Comparison of ENCODE assay signal across 16 mouse cellular contexts in genomic region chr5:100908901-100909300, GRCm38 (mm10).
DNase-seq lines count a peak whose midpoint lies in the region; ATAC-seq and TF ChIP-seq lines count a peak whose summit lies in the region.
"Had no signal": no experiment of that assay in that cellular context is flagged by ENCODE, and none has a peak within 500 bp of the region (broad histone marks: within the 10 kb centered on the region; RNA-seq: fewer than 3 reads in every experiment).

No protein-coding gene starts in this region.

- H3K4me3 ChIP-seq in heart, embryonic 15.5 days = no peak overlapping the region
- no peak overlapping the region for H3K4me3 ChIP-seq in heart, embryonic 11.5 days (ENCODE audit: low read depth, low read length)
- no peak overlapping the region for H3K4me3 ChIP-seq in lung, embryonic 14.5 days (ENCODE audit: low read depth, low read length)
- H3K4me3 ChIP-seq in lung, adult 2 months (replicated peaks; ENCODE audit: extremely low read depth, low read depth, low read length) = no peak overlapping the region
- H3K4me3 ChIP-seq: midbrain, embryonic 13.5 days had no signal

- H3K4me2 ChIP-seq in heart, embryonic 15.5 days = no peak overlapping the region
- H3K4me2 ChIP-seq in heart, embryonic 11.5 days = no peak overlapping the region
- H3K4me2 ChIP-seq in lung, embryonic 14.5 days = no peak overlapping the region
- H3K4me2 ChIP-seq: hindbrain, embryonic 14.5 days; liver, embryonic 11.5 days; midbrain, embryonic 13.5 days had no signal

- peak overlapping the region; percentile 82 for H3K27ac ChIP-seq in heart, embryonic 15.5 days
- H3K27ac ChIP-seq in heart, embryonic 11.5 days (ENCODE audit: low read depth, low read length) = no peak overlapping the region
- H3K27ac ChIP-seq in lung, embryonic 14.5 days (ENCODE audit: low read depth) = no peak overlapping the region
- H3K27ac ChIP-seq: hindbrain, embryonic 14.5 days; midbrain, embryonic 13.5 days had no signal

- peaks cover 15% of the 10 kb centered on the region for H3K4me1 ChIP-seq in heart, embryonic 15.5 days (replicated peaks)
- peaks cover 6% of the 10 kb centered on the region for H3K4me1 ChIP-seq in heart, embryonic 11.5 days (ENCODE audit: control insufficient read depth, insufficient read depth, low read length)
- no peaks in the 10 kb centered on the region for H3K4me1 ChIP-seq in lung, embryonic 14.5 days (ENCODE audit: insufficient read depth)
- no peaks in the 10 kb centered on the region for H3K4me1 ChIP-seq in lung, adult 2 months (ENCODE audit: control insufficient read depth, insufficient read depth, low read length)
- H3K4me1 ChIP-seq: midbrain, embryonic 13.5 days had no signal

- TF ChIP-seq POLR2A in lung, adult 2 months (IDR thresholded peaks at IDR 0.05; ENCODE audit: borderline replicate concordance, extremely low read depth, low read depth, low read length) = no peak

- no peaks in the 10 kb centered on the region for H3K9me3 ChIP-seq in heart, embryonic 15.5 days (replicated peaks)
- H3K9me3 ChIP-seq in heart, embryonic 11.5 days (replicated peaks; ENCODE audit: control insufficient read depth, low read length) = no peaks in the 10 kb centered on the region
- no peaks in the 10 kb centered on the region for H3K9me3 ChIP-seq in lung, embryonic 14.5 days (ENCODE audit: low read depth, low read length)
- H3K9me3 ChIP-seq: midbrain, embryonic 13.5 days had no signal

- no peak overlapping the region for H3K9ac ChIP-seq in heart, embryonic 15.5 days
- no peak overlapping the region for H3K9ac ChIP-seq in heart, embryonic 11.5 days (ENCODE audit: low read depth, low read length)
- no peak overlapping the region for H3K9ac ChIP-seq in lung, embryonic 14.5 days
- H3K9ac ChIP-seq: hindbrain, embryonic 14.5 days; midbrain, embryonic 13.5 days had no signal

- peak; percentile 31 for DNase-seq in lung, embryonic 14.5 days
- no peak for DNase-seq in lung, adult 2 months
- peak; percentile 35 to 42 for DNase-seq in kidney, adult 8-10 months
- DNase-seq in adrenal gland, postnatal 10 days = no peak
- DNase-seq in right cerebral cortex, postnatal 25 days = no peak
- DNase-seq: cerebellum, adult 11 months; cerebellum, postnatal 14 days; thymus, postnatal 36 days had no signal

- 63% methylated on average over 10 of the region's 10 CpGs for WGBS in heart, embryonic 15.5 days
- WGBS in heart, embryonic 11.5 days (ENCODE audit: insufficient replicate concordance) = 87% methylated on average over 10 of the region's 10 CpGs
- 64% methylated on average over 10 of the region's 10 CpGs for WGBS in lung, embryonic 14.5 days
- 78% methylated on average over 10 of the region's 10 CpGs for WGBS in lung, adult 2 months

- H3K27me3 ChIP-seq in heart, embryonic 15.5 days = no peaks in the 10 kb centered on the region
- no peaks in the 10 kb centered on the region for H3K27me3 ChIP-seq in heart, embryonic 11.5 days (ENCODE audit: control insufficient read depth, insufficient read depth, low read length)
- H3K27me3 ChIP-seq in lung, embryonic 14.5 days (ENCODE audit: insufficient read depth, low read length) = no peaks in the 10 kb centered on the region
- H3K27me3 ChIP-seq: midbrain, embryonic 13.5 days had no signal

- ATAC-seq in heart, embryonic 15.5 days (replicated peaks; ENCODE audit: insufficient number of reproducible peaks, insufficient read depth, low FRiP score, low read depth) = peak; percentile 40; the same call in 1 of the 2 replicates
- no peak for ATAC-seq in heart, embryonic 11.5 days (replicated peaks; ENCODE audit: insufficient number of reproducible peaks, low FRiP score, low TSS enrichment)
- ATAC-seq in lung, embryonic 14.5 days (ENCODE audit: insufficient read depth) = no peak
- ATAC-seq: CD4-positive, CD25-positive, alpha-beta regulatory T cell, adult 4 months; forebrain, embryonic 14.5 days; midbrain, embryonic 13.5 days had no signal

- no peaks in the 10 kb centered on the region for H3K36me3 ChIP-seq in heart, embryonic 15.5 days
- no peaks in the 10 kb centered on the region for H3K36me3 ChIP-seq in heart, embryonic 11.5 days (ENCODE audit: control insufficient read depth, insufficient read depth, low read length)
- H3K36me3 ChIP-seq in lung, embryonic 14.5 days (ENCODE audit: insufficient read depth) = no peaks in the 10 kb centered on the region
- H3K36me3 ChIP-seq: G1E; midbrain, embryonic 13.5 days had no signal

- TF ChIP-seq CTCF in lung, embryonic 14.5 days (IDR thresholded peaks at IDR 0.05; ENCODE audit: low read depth) = no peak
- no peak for TF ChIP-seq CTCF in lung, adult 2 months (IDR thresholded peaks at IDR 0.05; ENCODE audit: insufficient read depth, low read length)

Comparison
In these comparisons a context has a peak if more than half of its experiments do, and no peak if none do; other contexts are left out.
1. DNase-seq: peak in lung, embryonic 14.5 days (single experiment) and kidney, adult 8-10 months (2 of 2); none in lung, adult 2 months (single experiment), adrenal gland, postnatal 10 days (single experiment) and right cerebral cortex, postnatal 25 days (single experiment).